Mouse (Mus musculus) forebrain, embryonic 11.5 days (tissue): ENCODE measurements around the gene Gjd3. TPM values are rescaled to one million over a fixed set of nuclear protein-coding genes. Genes with fewer than 3 reads are reported as not detected.
"Not testable (repeated sequence)": the region's sequence is repeated elsewhere in the genome, so short reads cannot be mapped to it uniquely, and the experiment has no call there.

Experiments
- ATAC-seq: fragments of 200-750 bp; cut with Nextera tagmentation; replicated peaks from 2 replicates; pipeline ENCODE4 v1.8.0; 2017; ENCODE audit warnings: moderate TSS enrichment; ENCODE audit not compliant: low FRiP score
- DNase-seq: peaks from one replicate; pipeline ENCODE4 v3.0.0-alpha.2; 2017; ENCODE audit warnings: low spot score
- H3K27ac ChIP-seq: fragments of 300-500 bp; sonication (generic); 2 replicates; pipeline ENCODE4 v1.5.1; 2014; ENCODE audit warnings: low read depth, low read length
- H3K27me3 ChIP-seq: fragments of 300-500 bp; sonication (generic); 2 replicates; pipeline ENCODE4 v1.6.1; 2014; ENCODE audit warnings: mild to moderate bottlenecking, low read length, mixed read lengths; ENCODE audit not compliant: control insufficient read depth, insufficient read depth
- H3K36me3 ChIP-seq: fragments of 300-500 bp; sonication (generic); 2 replicates; pipeline ENCODE4 v1.6.1; 2014; ENCODE audit warnings: mild to moderate bottlenecking, low read length, moderate library complexity, mixed read lengths; ENCODE audit not compliant: control insufficient read depth, insufficient read depth
- H3K4me1 ChIP-seq: fragments of 300-500 bp; sonication (generic); replicated peaks from 2 replicates; pipeline ENCODE4 v1.6.1; 2014; ENCODE audit warnings: low read length, mixed read lengths; ENCODE audit not compliant: control insufficient read depth, insufficient read depth
- H3K4me2 ChIP-seq: fragments of 300-500 bp; sonication (generic); 2 replicates; pipeline ENCODE4 v1.6.1; 2014; ENCODE audit warnings: low read depth, mild to moderate bottlenecking, low read length, moderate library complexity, mixed read lengths; ENCODE audit not compliant: severe bottlenecking
- H3K4me3 ChIP-seq: fragments of 300-500 bp; sonication (generic); 2 replicates; pipeline ENCODE4 v1.5.1; 2014; ENCODE audit warnings: low read depth, low read length
- H3K9ac ChIP-seq: fragments of 300-500 bp; sonication (generic); 2 replicates; pipeline ENCODE4 v1.6.1; 2014; ENCODE audit warnings: low read length
- H3K9me3 ChIP-seq: fragments of 300-500 bp; sonication (generic); 2 replicates; pipeline ENCODE4 v1.6.1; 2016; ENCODE audit warnings: low read length, mixed read lengths; ENCODE audit not compliant: control insufficient read depth
- WGBS: fragments of 180-500 bp; shearing (Covaris S2); extraction: QIAGEN DNeasy Blood & Tissue Kit; methylation state at CpG from one replicate; pipeline ENCODE4 v1.1.7; 2014; 5-methylcytosine and 5-hydroxymethylcytosine counted together
- polyA plus RNA-seq: library from polyadenylated mRNA; unstranded; fragments of >200 nt; fragmentation: Nextera tagmentation; extraction: Ambion mirVana; gene quantifications from 2 replicates; pipeline ENCODE4 v1.2.1, GENCODE M21; 2014

Gene Gjd3
- polyA plus RNA-seq, 1 experiment from 2014 or later, result 0.23 TPM

- not testable (repeated sequence) for H3K4me3 ChIP-seq, DNase-seq, H3K27ac ChIP-seq, H3K9ac ChIP-seq, ATAC-seq, H3K27me3 ChIP-seq, H3K9me3 ChIP-seq, H3K4me1 ChIP-seq, H3K4me2 ChIP-seq
- peaks cover 11% of the 10 kb centered on the region for H3K36me3 ChIP-seq
- 95% methylated on average over 4 of the region's 6 CpGs for WGBS
Observed at GRCm38 (mm10) chr11:98988260-98988659, 5.4 kb upstream of the Gjd3 start.

GRCm38 (mm10) chr11:98985542-98985941 lies 2.7 kb upstream of the Gjd3 start:
- ATAC-seq, result no peak
- H3K36me3 ChIP-seq, result peaks cover 2% of the 10 kb centered on the region; the same call in 1 of the 2 replicates
- peaks cover 24% of the 10 kb centered on the region for H3K27me3 ChIP-seq
- H3K9ac ChIP-seq, result no peak overlapping the region
- H3K4me1 ChIP-seq, result no peaks in the 10 kb centered on the region; the same call in 1 of the 2 replicates
- no peak overlapping the region for H3K27ac ChIP-seq
- 92% methylated on average over 7 of the region's 7 CpGs for WGBS
- no peak overlapping the region for H3K4me2 ChIP-seq
- H3K4me3 ChIP-seq, result no peak overlapping the region
- H3K9me3 ChIP-seq, result no peaks in the 10 kb centered on the region
- no peak for DNase-seq

DNA sequence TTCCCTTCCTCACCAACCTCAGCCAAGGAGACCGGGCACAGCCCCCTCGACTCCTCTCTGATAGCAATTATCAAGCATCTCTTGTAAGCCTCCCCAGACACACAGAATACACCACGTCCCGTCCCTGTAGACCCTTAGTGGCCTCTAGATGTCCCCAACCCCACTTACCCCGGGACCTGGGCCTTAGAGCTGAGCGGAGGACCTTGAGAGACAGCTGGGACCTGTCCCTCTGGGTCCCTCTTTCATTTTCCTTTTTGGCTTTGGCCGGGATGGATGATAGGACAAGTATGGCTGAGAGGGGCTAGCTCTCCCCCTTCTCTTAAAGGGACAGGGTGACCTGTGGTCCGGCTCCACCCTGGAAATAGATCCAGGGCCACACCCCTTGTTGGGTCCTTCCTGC lies 735 bp upstream of the Gjd3 start:
- Histone ChIP-seq H3K9ac (no peak overlapping the region), H3K4me2 (no peak overlapping the region), H3K27me3 (peaks cover 24% of the 10 kb centered on the region)

DNA sequence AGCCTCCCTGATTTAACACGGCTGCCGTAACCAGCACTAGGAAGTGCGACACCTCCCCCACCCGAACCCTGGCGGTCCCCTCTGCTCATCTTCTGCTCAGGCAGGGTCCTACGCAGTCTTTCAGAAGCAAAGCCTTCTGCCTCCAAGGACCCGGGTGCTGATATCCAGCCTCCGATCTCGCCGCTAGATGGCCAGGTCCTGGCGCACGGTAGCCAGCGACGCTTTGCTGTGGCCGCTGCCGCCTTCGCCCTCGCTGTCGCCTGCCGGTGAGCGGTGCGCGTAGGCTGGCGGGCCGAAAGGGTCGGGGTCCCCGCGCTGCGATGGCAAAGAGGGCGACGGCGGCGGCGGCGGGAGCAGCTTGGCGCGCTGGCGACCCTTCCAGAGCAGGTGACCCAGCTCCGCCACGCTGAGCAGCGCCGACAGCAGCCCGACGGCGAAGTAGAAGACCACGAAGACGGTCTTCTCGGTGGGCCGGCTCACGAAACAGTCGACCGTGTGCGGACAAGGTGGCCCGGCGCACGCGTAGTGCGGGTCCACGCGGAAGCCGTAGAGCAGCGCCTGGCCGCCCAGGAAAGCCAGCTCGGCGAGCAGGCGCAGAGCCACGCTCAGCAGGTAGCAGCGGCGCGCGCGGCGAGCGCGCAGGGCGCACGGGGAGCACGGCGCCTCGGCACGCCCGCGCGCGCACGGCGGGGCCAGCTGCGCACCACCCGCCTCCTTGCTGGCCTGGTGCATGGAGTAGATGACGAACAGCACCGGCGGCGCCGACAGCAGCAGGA lies 631 bp downstream of the Gjd3 start:
- Histone ChIP-seq H3K36me3 (no peaks in the 10 kb centered on the region), H3K9me3 (no peaks in the 10 kb centered on the region), H3K27ac (0 out of 2 replicates have a peak overlapping the region, but pooled peaks have one; percentile 41), H3K9ac (peak overlapping the region; percentile 49), H3K4me1 (no peaks in the 10 kb centered on the region; the same call in 1 of the 2 replicates), H3K27me3 (peaks cover 24% of the 10 kb centered on the region), H3K4me3 (peak overlapping the region; percentile 48), H3K4me2 (peak overlapping the region; percentile 88)
- under 1% methylated on average over 93 of the region's 94 CpGs for WGBS
- ATAC-seq (peak; percentile 64), DNase-seq (peak; percentile 89)

More for the DNA sequence above, 735 bp upstream of the Gjd3 start:
- ATAC-seq (no peak), DNase-seq (no peak)
- Histone ChIP-seq H3K9me3 (no peaks in the 10 kb centered on the region), H3K4me1 (no peaks in the 10 kb centered on the region; the same call in 1 of the 2 replicates), H3K36me3 (peaks cover under 1% of the 10 kb centered on the region; the same call in 1 of the 2 replicates), H3K4me3 (no peak overlapping the region), H3K27ac (no peak overlapping the region)
- WGBS, result 52% methylated on average over 8 of the region's 8 CpGs

- WGBS, result 33% methylated on average over 20 of the region's 20 CpGs
- Histone ChIP-seq H3K27ac (0 out of 2 replicates have a peak overlapping the region, but pooled peaks have one; percentile 41), H3K9ac (peak overlapping the region; percentile 49), H3K9me3 (no peaks in the 10 kb centered on the region), H3K4me1 (no peaks in the 10 kb centered on the region; the same call in 1 of the 2 replicates), H3K4me2 (peak overlapping the region; percentile 88), H3K4me3 (peak overlapping the region; percentile 48), H3K36me3 (no peaks in the 10 kb centered on the region), H3K27me3 (peaks cover 24% of the 10 kb centered on the region)
- ATAC-seq (no peak), DNase-seq (no peak)
Observed at GRCm38 (mm10) chr11:98981289-98981996, 1.4 kb downstream of the Gjd3 start.

GRCm38 (mm10) chr11:98979356-98979755 lies 3.5 kb downstream of the Gjd3 start:
- H3K27ac ChIP-seq, result no peak overlapping the region
- no peak overlapping the region for H3K9ac ChIP-seq
- no peak for ATAC-seq
- H3K4me1 ChIP-seq, result no peaks in the 10 kb centered on the region; the same call in 1 of the 2 replicates
- no peak for DNase-seq
- no peak overlapping the region for H3K4me2 ChIP-seq
- H3K27me3 ChIP-seq, result peaks cover 24% of the 10 kb centered on the region
- H3K4me3 ChIP-seq, result no peak overlapping the region
- WGBS, result 85% methylated on average over 4 of the region's 5 CpGs
- no peaks in the 10 kb centered on the region for H3K9me3 ChIP-seq
- no peaks in the 10 kb centered on the region for H3K36me3 ChIP-seq

DNA sequence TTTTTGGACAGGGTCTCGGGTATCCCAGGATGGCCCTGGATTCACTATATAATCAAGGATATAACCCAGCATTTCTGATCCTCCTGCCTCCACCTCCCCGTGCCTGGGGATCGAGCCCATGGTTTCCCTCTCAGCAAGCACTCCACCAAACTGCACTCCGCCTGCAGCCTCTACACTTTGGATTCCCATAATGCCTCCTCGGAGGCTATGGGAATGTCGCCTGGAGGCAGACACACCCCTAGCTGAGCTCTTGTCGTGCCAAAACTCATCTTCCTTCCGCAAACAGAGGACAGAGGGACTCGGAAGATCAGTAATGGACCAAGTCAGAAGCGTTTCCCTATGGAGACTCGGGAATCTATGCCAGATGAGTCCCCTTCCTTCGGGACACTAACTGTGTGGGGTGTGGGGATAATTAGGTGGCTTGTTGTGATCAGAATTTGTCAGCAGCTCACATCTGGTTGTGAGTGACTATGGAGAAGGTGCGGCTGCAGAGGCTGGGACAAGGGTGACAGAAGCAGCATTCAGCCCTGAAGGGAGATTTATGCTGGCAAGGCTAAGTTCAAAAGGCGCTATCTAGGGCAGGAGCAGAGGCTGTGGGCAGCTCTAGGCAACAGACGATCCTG lies 4.2 kb downstream of the Gjd3 start:
- H3K4me2 ChIP-seq, result no peak overlapping the region
- H3K9me3 ChIP-seq, result no peaks in the 10 kb centered on the region
- no peak for DNase-seq
- no peaks in the 10 kb centered on the region for H3K36me3 ChIP-seq
- no peaks in the 10 kb centered on the region; the same call in 1 of the 2 replicates for H3K4me1 ChIP-seq
- peaks cover 24% of the 10 kb centered on the region for H3K27me3 ChIP-seq
- H3K9ac ChIP-seq, result no peak overlapping the region
- H3K4me3 ChIP-seq, result no peak overlapping the region
- 76% methylated on average over 15 of the region's 15 CpGs for WGBS
- H3K27ac ChIP-seq, result no peak overlapping the region
- ATAC-seq, result no peak

GRCm38 (mm10) chr11:98974871-98975719 lies 7.7 kb downstream of the Gjd3 start:
- no peak overlapping the region for H3K4me3 ChIP-seq
- 52% methylated on average over 5 of the region's 5 CpGs for WGBS
- DNase-seq (peak; percentile 83), ATAC-seq (no peak)
- no peak overlapping the region for H3K4me2 ChIP-seq
- no peaks in the 10 kb centered on the region for H3K9me3 ChIP-seq
- no peak overlapping the region for H3K27ac ChIP-seq
- H3K27me3 ChIP-seq, result no peaks in the 10 kb centered on the region
- H3K4me1 ChIP-seq, result peaks cover 12% of the 10 kb centered on the region
- H3K9ac ChIP-seq, result no peak overlapping the region
- H3K36me3 ChIP-seq, result no peaks in the 10 kb centered on the region; the same call in 1 of the 2 replicates
